Mouse (Mus musculus) cerebellum, adult 2 months (tissue): ENCODE measurements at regions not wholly inside any gene's neighbourhood (a gene's known extent, or its start where the extent isn't known, plus 50 kb on each side); places are given as distances from the start of the nearest gene placed in this dataset.
A peak's percentile ranks its signal among the peaks of the same experiment; 100 is the strongest.

Experiments
- DNase-seq, 2 experiments: peaks; one replicate each; pipeline ENCODE4 v3.0.0; 2021
- H3K27ac ChIP-seq: fragments of 200-500 bp; 2 replicates; pipeline ENCODE4 v1.5.1; 2012; ENCODE audit warnings: low read length, control low read depth, inconsistent platforms; ENCODE audit not compliant: insufficient read depth
- H3K27me3 ChIP-seq: fragments of 200-500 bp; 2 replicates; pipeline ENCODE4 v1.6.1; 2012; ENCODE audit warnings: inconsistent platforms, mild to moderate bottlenecking, low read length, moderate library complexity; ENCODE audit not compliant: control insufficient read depth, insufficient read depth
- H3K4me1 ChIP-seq: fragments of 200-500 bp; 2 replicates; pipeline ENCODE4 v1.6.1; 2011; ENCODE audit warnings: low read length; ENCODE audit not compliant: control insufficient read depth, insufficient read depth
- H3K4me3 ChIP-seq: fragments of 200-500 bp; replicated peaks from 2 replicates; pipeline ENCODE3; 2011; ENCODE audit warnings: mild to moderate bottlenecking, low read depth, low read length, control low read depth; ENCODE audit not compliant: insufficient read depth
- CTCF ChIP-seq: fragments of 200-500 bp; IDR thresholded peaks from 2 replicates; pipeline ENCODE4 v1.5.1; 2011; ENCODE audit warnings: low read depth, mild to moderate bottlenecking, control low read depth, low read length, moderate library complexity, borderline replicate concordance; ENCODE audit not compliant: insufficient read depth
- POLR2A ChIP-seq: fragments of 200-500 bp; IDR thresholded peaks from 2 replicates; pipeline ENCODE4 v1.6.1; 2011; ENCODE audit warnings: low read length, control low read depth, borderline replicate concordance; ENCODE audit not compliant: insufficient read depth
- WGBS: fragments of 180-500 bp; shearing (Covaris S2); methylation state at CpG from one replicate; pipeline ENCODE4 v1.1.7; 2018; 5-methylcytosine and 5-hydroxymethylcytosine counted together

GRCm38 (mm10) chr13:84375941-84376340 lies 153.8 kb downstream of the Tmem161b start:
- 93% methylated on average over 4 of the region's 4 CpGs for WGBS
- H3K27me3 ChIP-seq = no peaks in the 10 kb centered on the region
- DNase-seq = no peak
- no peaks in the 10 kb centered on the region for H3K4me1 ChIP-seq
- no peak for TF ChIP-seq POLR2A
- no peak for TF ChIP-seq CTCF
- H3K4me3 ChIP-seq = no peak overlapping the region
- H3K27ac ChIP-seq = no peak overlapping the region

GRCm38 (mm10) chr13:84378553-84379332 lies 156.6 kb downstream of the Tmem161b start:
- TF ChIP-seq POLR2A (no peak), CTCF (no peak)
- Histone ChIP-seq H3K4me3 (no peak overlapping the region), H3K27ac (no peak overlapping the region), H3K4me1 (no peaks in the 10 kb centered on the region), H3K27me3 (no peaks in the 10 kb centered on the region)
- 89% methylated on average over 5 of the region's 5 CpGs for WGBS
- DNase-seq = no peak

- Histone ChIP-seq H3K27ac (no peak overlapping the region), H3K4me1 (no peaks in the 10 kb centered on the region), H3K4me3 (no peak overlapping the region), H3K27me3 (no peaks in the 10 kb centered on the region)
- TF ChIP-seq POLR2A = no peak
- no peak for TF ChIP-seq CTCF
- WGBS = 95% methylated on average over 3 of the region's 3 CpGs
- DNase-seq = no peak
Measured at GRCm38 (mm10) chr13:84391554-84391953, 169.5 kb downstream of the Tmem161b start.

DNA sequence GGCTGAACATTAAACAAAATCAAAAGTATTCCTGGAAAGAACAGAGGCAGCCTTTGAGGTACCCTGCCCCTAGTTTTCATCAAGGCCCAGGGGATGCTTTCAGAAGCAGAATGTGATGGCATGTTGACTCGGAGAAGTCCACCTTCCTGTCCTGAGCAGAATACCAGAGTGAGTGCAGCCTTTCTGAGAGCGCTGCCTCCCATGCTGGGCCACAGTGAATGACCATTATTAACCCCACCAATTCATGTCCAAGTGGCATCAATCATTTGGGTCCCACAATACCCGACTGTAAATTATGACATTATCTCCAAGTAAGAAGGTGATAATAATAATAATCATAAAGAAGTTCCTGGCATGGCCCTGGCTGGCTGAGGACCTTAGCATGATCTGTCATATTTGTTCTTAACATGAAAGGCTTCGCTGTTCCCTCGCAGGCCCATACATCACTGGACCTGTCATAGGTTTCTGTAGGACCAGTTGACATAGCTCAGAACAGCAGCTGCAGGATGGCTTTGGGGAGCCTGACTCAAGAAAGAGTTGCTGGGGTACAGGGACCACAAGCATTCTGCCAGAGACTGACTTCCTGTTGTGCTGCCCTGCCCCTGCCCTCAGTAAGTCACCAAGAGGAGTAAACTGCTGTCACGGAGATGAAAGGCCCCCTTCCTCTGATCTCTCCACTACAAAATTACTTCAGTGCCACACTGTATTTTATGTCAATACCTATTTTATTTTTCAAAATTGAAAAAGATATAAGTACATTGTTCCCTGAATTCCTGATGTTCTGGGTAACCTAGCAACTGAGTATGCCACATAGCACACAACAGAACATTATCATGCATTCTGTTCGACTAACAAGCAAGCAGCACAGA lies 176.6 kb downstream of the Tmem161b start:
- Histone ChIP-seq H3K4me1 (no peaks in the 10 kb centered on the region), H3K27me3 (no peaks in the 10 kb centered on the region), H3K4me3 (no peak overlapping the region), H3K27ac (no peak overlapping the region)
- TF ChIP-seq POLR2A (no peak), CTCF (no peak)
- no peak for DNase-seq
- 77% methylated on average over 7 of the region's 7 CpGs for WGBS

- Histone ChIP-seq H3K27ac (no peak overlapping the region), H3K27me3 (no peaks in the 10 kb centered on the region), H3K4me3 (no peak overlapping the region), H3K4me1 (no peaks in the 10 kb centered on the region)
- 55% methylated on average over 3 of the region's 3 CpGs for WGBS
- no peak for DNase-seq
- no peak for TF ChIP-seq POLR2A
- no peak for TF ChIP-seq CTCF
Measured at GRCm38 (mm10) chr13:84399345-84400170, 177.5 kb downstream of the Tmem161b start.

DNA sequence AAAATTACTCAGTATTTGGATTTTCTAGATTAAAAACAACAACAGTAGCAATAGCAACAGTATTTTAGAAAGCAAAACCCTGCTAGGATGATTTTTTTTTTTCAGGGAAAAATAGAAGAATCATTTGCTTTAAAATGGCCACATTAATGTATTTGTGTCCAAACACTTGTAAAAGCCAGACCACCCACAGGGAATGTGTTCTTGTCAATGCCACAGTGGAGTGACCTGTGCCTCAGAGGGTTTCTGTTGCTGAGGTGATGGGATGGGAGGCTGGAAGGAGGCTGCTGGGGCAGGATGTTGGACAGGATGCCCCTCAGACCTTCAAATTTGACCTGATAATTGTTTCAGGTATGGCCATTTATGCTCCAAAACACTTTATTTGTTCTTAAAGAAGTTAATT lies 178.9 kb downstream of the Tmem161b start:
- no peak overlapping the region for H3K4me3 ChIP-seq
- no peak for DNase-seq
- no peak for TF ChIP-seq CTCF
- no peak for TF ChIP-seq POLR2A
- no peaks in the 10 kb centered on the region for H3K27me3 ChIP-seq
- no peak overlapping the region for H3K27ac ChIP-seq
- no peaks in the 10 kb centered on the region for H3K4me1 ChIP-seq

DNA sequence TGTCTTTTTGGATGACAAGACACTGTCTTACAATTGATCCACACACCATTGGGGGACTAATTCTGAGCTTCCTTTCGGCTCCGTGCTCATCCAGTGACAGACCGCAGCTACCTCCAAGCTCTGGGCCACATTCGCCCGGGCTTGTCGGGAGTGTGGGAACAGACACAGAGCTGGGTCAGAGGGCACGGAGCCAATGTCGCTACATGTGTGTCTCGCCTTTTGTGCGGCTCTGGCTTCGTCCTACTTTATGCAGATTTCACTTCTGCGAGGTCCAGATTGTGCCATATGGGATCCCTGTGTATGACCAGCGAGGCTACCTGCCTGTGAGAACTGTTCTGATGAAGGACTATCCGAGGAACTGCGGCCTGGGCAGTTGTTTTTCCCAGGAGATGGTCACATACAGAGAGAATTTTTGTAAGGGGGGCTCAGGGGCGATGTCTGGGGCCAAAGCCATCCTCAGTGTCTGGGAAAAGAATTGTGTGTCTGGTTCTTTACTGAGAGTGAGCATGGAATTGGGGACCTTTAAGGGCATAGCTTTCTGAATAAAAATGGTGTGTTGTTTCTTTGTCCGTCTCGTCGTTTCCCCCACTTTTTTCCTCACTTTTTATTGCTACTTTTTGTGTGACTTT lies 182.6 kb downstream of the Tmem161b start:
- peak; percentile 80 to 83 for DNase-seq
- H3K27ac ChIP-seq = peak overlapping the region; percentile 27
- H3K4me1 ChIP-seq = no peaks in the 10 kb centered on the region
- H3K4me3 ChIP-seq = peak overlapping the region; percentile 36
- 11% methylated on average over 19 of the region's 19 CpGs for whole genome bisulfite sequencing
- no peak for TF ChIP-seq CTCF
- no peaks in the 10 kb centered on the region for H3K27me3 ChIP-seq
